Mouse (Mus musculus) gastrocnemius, postnatal 36 days (tissue): ENCODE data around the gene Idnk. TPM values are rescaled to one million over a fixed set of nuclear protein-coding genes. Genes with fewer than 3 reads are reported as not detected.
"Not testable (repeated sequence)": the region's sequence is repeated elsewhere in the genome, so short reads cannot be mapped to it uniquely, and the experiment has no call there.

Source experiments
- DNase-seq, 2 experiments: peaks; one replicate each; pipeline ENCODE4 v3.0.0; 2022
- intact Hi-C: fragments of 180-260 bp; cut with DNase I; formaldehyde crosslinking; loops from one replicate; pipeline ENCODE4 v1.15.1; 2025
- total RNA-seq, 2 experiments: library from RNA; stranded (reverse); gene quantifications; 2 replicates each; pipeline ENCODE4 v1.2.3; 2021

Gene Idnk
- total RNA-seq, 2 experiments from 2014 or later = 8.5 to 8.6 TPM

DNA sequence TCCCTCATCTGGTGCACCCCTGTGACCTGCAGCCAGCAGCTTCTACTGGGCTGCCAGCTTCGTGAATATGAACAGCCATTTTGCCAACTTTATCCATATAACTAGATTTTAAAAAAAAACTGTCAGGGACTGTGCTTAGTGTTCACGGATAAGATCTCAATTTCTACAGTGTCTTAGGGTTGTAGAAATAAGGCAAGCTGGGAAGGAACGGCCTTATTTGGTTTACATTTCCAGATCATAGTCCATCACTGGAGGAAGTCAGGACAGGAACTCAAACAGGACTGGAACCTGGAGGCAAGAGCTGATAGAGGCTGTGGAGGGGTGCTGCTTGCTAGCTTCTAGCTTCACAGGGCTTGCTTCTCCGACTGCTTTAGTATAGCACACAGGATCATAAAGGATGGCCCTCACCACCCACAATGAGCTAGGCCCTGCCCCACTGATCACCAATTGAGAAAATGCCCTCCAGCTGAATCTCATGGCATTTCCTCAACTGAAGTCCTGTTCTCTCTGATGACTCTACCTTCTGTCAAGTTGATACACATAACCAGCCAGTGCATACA lies 27.7 kb upstream of the Idnk start:
- DNase-seq = no peak
- intact Hi-C loops = loop anchor here (2.0 kb wide), 1 partner anchor 27 kb away; the partner anchor contains the start of gene Idnk

DNA sequence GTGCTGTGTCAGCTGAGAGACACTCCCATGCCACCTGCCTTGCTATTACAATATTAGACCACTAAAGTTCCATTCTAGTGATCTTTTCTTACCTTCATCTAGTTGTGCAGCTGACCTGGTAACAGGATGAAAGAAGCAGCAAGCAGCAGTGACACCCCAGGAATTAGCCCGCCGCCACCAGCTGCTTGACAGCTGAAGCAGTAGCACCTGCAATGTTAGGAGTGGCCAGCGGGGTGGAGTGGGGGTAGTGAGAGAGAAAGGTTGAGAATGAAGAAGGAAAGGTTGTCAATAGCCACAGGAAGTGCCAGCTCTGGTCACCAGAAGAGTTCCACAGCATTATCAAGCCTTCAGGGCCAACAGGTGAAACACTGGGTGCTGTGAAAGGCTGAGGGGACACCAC lies 25.8 kb upstream of the Idnk start:
- intact Hi-C loops = loop anchor here (2.0 kb wide), 1 partner anchor 25 kb away; the partner anchor contains the start of gene Idnk
- no peak for DNase-seq

DNA sequence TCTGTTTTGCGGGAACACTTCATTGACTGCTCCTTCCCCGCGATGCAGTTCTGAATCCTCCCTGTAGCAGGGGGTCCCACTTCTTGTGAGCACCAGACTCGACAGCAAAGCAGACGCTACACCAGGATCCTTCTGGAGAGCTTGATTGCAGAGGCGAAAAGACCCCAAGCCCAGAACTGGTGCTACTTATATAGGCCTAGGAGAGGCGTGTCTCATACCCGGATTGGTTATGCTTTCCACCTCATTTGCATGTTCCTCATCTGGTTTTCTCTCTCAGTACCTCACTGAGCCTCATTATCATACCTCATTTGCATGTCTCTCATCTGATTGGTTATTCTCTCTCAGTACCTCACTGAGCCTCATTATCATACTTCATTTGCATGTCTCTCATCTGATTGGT lies 10.8 kb upstream of the Idnk start:
- DNase-seq, intact Hi-C loops: not testable (repeated sequence)

DNA sequence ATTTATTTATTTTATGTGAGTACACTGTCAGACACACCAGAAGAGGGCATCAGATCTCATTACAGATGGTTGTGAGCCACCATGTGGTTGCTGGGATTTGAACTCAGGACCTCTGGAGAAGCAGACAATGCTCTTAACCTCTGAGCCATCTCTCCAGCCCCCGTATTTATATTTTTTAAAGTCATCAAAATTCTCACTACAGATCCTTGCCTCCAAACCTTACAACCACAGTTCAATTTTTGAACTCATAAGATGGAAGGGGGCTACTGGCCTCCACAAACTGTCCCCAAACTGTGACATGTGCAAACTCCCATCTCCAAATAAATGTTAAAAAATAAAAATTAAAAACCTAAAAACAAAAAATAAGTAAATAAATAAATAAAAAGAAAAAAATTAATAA lies 9.7 kb upstream of the Idnk start:
- intact Hi-C loops = no loop called here
- DNase-seq = no peak

DNA sequence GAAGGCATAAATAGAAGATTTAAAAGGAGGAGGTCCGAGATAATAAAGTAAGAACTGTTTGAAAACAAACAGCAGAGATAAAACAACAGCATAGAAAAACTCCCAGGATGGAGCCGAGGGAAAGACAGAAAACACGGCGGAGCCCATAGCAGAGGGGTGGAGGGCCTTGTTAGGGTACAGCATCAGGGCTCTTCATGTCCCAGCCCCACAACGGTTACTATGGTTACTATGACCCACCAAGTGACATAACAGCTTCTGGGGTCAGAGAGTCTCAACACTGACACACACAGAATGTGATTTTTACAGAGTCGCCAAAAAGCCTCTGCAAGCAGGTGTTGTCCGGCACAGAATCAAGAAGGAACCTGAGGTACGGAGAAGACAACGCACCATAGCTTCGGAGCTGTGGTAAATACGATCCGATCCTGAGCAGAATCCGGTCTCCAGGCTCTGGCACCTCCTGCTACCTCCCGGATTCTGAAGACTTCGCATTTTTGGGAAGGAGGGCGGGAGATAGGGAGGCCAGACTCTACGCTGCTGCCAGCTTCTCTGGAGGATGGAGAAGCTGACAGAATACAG lies 9.1 kb upstream of the Idnk start:
- peak in 1 of 2 experiments; percentile 19 for DNase-seq
- intact Hi-C loops = no loop called here

DNA sequence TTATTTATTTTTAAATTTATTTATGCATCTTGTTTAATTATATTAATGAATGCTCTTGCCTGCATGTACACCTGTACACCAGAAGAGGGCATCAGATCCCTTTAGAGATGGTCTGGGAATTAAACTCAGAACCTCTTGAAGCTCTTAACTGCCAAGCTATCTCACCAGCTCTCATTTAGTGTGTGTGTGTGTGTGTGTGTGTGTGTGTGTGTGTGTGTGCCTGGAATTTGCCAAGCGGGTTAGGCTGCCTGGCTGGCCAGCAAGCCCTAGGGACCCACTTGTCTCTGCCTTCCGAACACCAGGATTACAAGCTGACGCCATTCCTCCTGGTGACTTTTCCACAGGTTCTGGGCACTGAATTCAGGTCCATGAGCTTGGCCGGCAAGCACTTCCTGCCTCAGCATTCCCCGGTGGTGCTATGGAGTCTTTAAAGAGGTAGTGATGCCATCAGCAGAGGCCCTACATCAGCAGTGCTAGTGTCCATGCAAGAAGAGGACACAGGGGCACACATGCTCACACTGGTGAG lies 8.4 kb upstream of the Idnk start:
- no peak for DNase-seq
- intact Hi-C loops = no loop called here

DNA sequence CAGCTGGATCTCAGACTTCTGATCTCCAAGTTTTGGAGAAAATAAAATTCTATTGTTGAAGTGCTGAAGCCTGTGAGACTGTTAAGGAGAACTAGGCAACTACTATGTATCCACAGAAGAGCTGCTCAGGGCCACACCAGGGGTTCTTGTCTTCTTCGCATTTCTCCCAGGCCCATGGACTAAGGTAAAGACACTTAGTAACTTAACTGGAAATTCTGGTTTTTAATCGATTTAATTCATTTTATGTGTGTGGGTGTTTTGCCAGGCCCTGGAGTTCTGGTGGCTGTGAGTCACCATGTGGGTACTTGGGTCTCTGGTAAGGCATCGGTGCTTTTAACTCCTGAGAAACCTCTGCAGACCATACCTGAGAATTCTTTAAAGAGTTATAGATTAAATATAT lies 7.8 kb upstream of the Idnk start:
- intact Hi-C loops = loop anchor here (10.0 kb wide), 2 partner anchors 235 to 395 kb away; partner anchors contain the start of gene 2210016F16Rik
- no peak for DNase-seq

DNA sequence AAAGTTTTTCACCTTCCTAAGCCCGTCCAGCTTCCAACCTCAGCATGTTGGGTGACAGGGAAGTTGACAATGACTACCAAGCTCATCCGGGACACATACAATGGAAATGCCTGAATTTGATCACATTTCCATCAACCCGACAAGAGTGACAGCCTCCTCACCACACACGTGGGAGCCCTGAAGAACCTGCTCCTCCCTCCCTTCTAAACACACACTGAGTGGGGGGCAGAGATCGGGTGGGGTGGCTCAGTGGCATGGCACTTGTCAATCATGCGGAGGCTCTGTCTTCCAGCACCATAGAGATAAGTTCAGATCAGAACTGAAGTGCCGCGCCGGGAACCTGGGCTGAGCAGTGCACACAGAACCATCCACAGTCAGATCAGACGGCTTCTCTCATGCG lies 7.0 kb upstream of the Idnk start:
- DNase-seq = no peak
- intact Hi-C loops = loop anchor here (10.0 kb wide), 2 partner anchors 234 to 394 kb away; partner anchors contain the start of gene 2210016F16Rik

DNA sequence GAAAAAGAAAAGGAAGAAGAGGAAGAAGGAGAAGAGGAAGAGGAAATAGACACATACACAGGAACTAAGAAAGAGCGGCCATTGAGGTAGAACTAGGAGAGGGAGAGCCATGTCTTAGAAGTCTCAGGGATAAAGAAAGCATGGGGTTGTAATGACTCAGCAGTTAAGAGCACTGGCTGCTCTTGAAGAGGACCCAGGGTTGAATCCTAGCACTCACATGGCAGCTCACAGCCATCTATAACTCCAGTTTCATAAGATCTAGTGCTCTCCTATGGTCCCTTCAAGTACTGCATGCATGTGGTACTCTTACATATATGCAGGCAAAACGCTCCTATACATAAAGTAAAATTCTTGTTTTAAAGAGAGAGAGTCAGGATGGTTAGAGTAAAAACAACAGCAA lies 1.4 kb upstream of the Idnk start:
- no peak for DNase-seq
- intact Hi-C loops = loop anchor here (2.0 to 10.0 kb wide), 3 partner anchors 25 to 389 kb away; partner anchors contain the start of gene 2210016F16Rik

DNA sequence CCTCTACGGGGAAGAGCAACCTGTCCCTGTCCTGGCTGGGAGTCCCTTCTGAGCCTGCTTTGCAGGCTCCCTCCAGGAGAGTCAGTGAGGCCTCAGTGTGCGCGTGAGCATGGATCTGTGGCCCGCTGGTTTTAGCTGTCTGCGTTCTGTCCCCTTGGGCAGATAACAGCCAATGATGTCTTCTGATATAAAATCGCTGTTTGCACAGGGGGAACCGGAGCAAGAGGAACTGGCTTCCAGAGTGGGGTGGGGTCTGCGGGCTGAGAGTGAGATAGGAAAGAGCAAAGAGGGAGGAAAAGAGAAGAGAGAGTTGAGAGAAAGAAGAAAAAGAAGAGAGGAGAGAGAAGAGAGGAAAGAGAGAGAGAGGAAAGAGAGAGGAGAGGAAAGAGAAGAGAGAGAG lies 413 bp upstream of the Idnk start:
- intact Hi-C loops = loop anchor here (2.0 to 10.0 kb wide), 3 partner anchors 26 to 388 kb away; partner anchors contain the start of gene 2210016F16Rik
- DNase-seq = no peak

DNA sequence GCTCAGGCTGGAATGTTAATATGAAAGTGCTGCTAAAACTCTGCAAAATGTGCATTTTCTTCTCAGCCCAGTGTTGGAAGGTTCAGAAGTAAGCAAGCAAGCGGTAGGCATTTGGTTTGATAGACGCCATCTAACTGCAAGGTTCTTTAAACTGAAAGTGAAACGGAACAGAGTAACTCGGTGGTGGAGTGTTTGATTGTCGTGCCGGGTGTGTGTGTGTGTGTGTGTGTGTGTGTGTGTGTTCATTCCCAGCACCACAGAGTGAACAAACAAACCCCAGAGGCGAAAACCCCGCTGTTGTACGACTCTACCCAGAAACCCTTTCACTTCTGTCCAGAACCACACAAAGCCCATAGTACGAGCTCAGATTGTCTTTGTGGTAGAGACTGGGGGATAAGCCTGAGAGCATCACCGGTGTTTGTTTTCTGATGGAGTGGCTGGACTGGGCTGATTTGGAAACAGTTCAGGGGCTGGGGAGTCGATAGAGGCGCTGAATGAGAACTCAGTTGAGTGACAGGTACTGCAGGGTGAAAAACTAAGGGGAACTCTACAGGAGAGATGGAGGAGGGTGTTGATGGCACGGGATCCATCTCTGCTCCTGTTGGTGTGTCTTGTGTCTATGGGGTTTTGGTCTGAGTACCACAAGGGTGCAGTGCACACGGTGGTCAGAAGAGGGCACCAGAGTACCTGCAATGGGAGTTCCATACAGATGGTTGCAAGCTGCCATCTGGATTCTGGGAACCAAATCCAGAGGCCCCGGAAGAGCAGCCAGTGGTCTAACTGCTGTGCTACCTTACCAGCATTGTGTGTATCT lies 857 bp downstream of the Idnk start:
- peak; percentile 83 to 87 for DNase-seq
- intact Hi-C loops = loop anchor here (2.0 to 10.0 kb wide), 3 partner anchors 74 to 386 kb away; partner anchors contain the start of gene 2210016F16Rik

DNA sequence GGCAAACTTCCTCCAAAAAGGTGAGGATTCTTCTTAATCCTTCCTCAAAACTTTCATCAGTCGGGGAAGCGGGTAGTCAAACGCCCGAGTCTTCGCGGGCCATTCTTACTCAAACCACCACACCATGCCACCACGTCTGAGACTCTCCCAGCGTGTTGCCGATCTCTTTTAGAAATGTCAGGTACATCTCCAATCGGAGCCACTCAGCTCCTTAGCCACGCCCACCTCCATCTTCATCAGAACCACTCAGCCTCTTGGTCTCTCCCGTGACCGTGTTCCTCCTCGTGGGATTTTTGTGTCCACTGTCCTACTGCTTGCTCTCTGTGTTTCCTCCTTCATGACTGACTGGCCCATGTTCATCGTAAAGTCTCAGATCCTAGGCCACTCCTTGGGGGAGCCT lies 3.3 kb downstream of the Idnk start:
- no peak for DNase-seq
- intact Hi-C loops = no loop called here

DNA sequence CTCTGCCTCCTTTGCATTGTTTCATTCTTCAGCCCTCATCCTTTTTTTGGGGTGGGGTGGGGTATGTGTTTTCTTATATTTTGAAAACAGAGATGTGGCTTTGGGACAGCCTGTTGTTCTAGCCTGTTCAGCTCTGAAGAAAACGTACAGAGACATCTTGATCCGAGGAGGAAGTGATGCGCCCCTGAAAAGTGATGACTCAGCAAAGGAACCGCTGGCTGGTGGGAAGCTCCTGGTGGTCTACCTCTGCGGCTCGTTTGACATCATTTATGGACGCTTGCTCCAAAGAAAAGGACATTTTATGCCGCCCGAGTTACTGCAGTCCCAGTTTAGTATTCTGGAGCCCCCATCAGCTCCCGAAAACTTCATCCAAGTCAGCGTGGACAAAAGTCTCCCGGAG lies 5.9 kb downstream of the Idnk start:
- intact Hi-C loops = no loop called here

DNA sequence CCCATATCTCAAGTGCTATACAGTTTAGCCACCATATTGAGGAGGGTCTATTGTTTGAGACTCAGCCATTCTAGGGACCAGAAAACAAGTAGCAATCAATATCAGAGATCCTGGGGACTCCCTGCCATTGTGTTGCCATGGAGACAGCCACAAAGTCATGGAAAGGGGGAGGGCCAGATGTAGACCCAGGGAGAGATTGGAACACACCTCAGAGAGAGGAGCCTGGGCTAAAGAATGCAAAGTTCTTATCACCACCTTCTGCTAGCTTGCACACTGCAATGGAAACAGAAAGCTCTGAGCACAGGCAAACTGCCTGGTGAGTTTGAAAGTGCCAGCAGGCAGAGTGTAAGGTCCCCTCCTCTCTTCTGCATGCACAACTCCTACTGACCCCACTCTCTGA lies 10.7 kb downstream of the Idnk start:
- no peak for DNase-seq
- intact Hi-C loops = no loop called here

More for the DNA sequence above, 5.9 kb downstream of the Idnk start:
- DNase-seq = no peak

DNA sequence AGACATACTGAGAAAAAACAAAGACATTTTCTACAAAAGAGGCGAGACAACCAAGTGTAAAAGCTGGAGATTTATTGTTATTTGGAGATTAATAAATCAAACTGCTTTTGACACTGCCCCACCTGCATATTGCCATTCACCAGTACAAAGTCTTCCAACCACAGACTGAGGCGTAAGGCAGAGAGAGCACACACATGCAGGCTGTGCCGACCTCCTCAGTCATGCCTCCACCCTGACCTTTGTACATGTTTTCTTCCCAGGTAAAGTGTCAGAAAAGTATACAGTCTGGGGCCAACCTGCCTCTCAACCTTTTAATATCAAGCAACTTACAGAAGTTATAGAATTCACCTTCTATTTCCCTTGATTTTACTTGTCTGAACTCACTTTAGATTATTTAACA lies 18.7 kb downstream of the Idnk start:
- DNase-seq = no peak
- intact Hi-C loops = no loop called here

DNA sequence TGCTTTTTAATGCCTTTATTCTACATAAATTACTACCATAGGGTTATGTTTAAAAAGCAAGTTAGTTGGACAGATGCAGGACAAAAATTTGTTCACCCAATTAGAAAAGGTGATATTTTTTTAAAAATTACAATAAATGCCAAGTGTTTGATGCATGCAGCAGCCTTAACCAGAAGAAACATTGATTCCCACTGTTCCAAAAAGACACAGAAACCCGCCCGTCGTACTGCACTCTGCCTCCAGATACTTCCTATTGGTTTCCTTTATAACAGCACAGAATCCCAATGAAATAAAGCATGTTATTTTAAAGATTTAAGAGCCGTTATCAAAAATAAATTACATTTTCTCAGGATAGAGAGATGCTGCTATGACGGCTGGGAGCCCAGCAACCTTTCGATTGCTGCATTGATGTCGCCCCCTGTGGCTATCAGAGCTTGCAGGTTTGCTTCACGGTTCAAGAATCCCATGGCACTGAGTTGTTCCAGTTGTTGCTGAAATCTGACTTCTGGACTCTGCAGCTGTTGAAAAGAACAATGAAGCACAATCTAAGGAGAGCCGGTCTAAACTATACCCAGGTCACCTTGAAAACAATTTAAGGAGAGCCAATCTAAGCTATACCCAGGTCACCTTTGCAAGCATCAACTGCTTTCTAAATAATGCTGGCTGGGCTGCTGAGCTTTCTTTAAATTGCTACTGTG lies 20.2 kb downstream of the Idnk start:
- DNase-seq = peak; percentile 99 to 100
- intact Hi-C loops = no loop called here

DNA sequence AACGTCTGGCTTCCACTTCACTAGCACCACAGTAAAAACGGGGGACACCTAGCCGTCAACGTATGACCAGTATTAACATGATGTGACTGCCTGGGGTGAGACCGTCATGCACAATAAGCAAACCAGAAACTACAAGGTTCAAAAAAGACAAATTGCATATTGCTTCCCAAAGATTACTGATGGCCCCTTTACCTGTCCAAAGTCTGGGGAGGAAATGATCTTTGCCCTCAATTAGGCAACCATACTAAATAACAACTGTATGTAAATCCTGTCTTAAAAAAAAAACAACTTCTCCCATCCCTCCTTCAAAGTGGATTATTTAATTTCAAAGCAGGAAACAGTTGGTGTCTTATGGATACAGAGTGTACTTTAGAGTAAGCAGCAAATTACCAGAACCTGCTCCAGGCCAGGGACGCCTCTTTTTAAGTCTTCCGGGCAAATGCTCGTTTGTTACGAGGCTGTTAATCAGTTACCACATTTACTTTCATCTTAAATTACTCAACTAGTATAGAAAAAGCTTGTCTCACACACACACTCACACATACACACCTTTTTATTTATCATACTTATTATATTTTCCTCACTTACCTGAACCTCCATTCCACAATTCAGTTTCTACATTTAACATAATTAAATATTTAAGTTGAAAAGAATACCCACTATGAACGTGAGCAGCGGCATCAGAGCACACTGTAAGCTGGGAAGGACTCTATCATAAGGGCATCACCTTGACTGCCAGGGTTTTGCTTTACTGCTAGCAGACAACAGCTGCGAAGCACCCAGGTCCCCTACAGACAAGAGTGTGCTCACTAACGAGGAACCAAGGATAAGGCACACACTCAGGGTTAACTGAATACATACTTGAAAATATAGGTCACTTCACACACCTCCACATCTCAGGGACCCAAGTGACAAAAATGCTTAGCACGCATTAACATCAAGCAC lies 24.4 kb downstream of the Idnk start:
- intact Hi-C loops = no loop called here
- DNase-seq = no peak

DNA sequence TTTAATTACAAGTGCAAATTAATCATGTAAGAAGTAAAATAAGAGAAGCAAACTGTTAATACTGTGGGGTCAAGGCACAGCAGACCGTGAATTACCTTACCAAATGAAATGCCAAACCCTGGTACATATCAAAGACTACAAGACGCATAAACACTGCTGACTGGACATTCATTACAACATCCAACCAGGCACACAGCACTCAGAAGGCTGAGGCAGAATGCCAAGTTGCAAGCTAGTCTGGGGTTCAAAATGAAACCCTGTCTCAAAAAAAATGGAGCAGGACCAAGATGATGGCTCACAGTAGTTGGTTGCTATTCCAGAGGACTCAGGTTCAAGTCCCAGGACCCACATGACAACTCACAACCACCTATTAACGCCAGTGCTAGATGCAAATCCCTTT lies 26.7 kb downstream of the Idnk start:
- intact Hi-C loops = no loop called here
- no peak for DNase-seq

DNA sequence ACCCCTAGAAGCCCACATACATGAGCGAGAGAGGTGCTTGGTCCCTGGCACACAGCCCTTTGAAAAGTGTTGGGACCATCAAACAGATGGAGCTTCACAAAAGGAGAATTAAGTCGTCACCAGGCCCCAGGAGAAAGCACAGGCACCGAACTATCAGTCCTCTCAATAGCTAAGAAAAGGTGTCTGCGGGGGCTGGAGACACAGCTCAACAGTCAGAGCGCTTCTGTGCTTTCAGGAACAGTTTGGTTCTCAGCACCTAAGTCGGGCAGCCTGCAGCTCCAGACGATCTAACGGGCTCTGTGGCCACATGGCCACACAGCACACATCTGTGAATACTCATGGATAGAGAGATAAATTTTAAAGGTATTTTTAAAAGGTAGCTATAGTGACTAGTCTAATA lies 28.8 kb downstream of the Idnk start:
- intact Hi-C loops = loop anchor here (2.0 to 5.0 kb wide), 2 partner anchors 31 to 174 kb away; no protein-coding TSS in a partner anchor
- DNase-seq = no peak
